Mouse (Mus musculus) cortical plate, adult 2 months (tissue): ENCODE measurements around the gene Hps1.

Experiments used
- CTCF ChIP-seq: fragments of 200-500 bp; IDR thresholded peaks from 2 replicates; pipeline ENCODE4 v1.5.1; 2011; ENCODE audit warnings: mild to moderate bottlenecking, control low read depth, low read length; ENCODE audit not compliant: insufficient read depth; ENCODE audit errors: extremely low read depth
- POLR2A ChIP-seq: fragments of 200-500 bp; IDR thresholded peaks from 2 replicates; pipeline ENCODE4 v1.6.1; 2011; ENCODE audit warnings: mild to moderate bottlenecking, low read length, control low read depth; ENCODE audit not compliant: insufficient read depth; ENCODE audit errors: extremely low read depth

DNA sequence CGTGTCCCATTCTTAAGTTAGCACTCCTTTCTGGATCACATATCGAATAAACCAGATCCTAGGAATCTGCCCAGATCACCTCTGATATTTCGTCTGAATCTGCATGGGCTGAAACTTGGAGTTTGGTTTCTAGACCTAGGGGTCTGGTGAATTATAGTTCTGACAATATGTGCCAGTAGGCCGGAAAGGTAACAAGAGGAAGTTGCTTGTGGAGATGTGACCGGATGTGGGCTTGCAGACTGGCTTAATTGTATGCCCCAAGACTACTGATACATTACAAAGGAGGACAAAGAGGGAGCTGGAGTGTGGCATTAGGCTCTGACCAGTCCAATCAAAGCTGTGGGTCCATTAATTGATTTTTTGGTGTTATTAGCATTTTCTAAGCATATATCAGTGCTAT is 40.3 kb upstream of the Hps1 start:
- TF ChIP-seq CTCF (no peak), POLR2A (no peak)
